Mouse (Mus musculus) kidney, embryonic 14.5 days (tissue): Measurements from ENCODE around the gene Hnrnpa3. TPM values are rescaled to one million over a fixed set of nuclear protein-coding genes. Genes with fewer than 3 reads are reported as not detected.

Experiments
- ATAC-seq: fragments of 200-750 bp; cut with Nextera tagmentation; 2 replicates; pipeline ENCODE4 v1.8.0; 2017; ENCODE audit warnings: moderate number of reproducible peaks, mild to moderate bottlenecking, moderate TSS enrichment, moderate library complexity; ENCODE audit not compliant: low FRiP score, low TSS enrichment
- H3K27ac ChIP-seq: fragments of 300-500 bp; sonication (generic); 2 replicates; pipeline ENCODE4 v1.5.1; 2014; ENCODE audit warnings: low read depth, mild to moderate bottlenecking, low read length, moderate library complexity, mixed read lengths
- H3K27me3 ChIP-seq: fragments of 300-500 bp; sonication (generic); 2 replicates; pipeline ENCODE4 v1.6.1; 2014; ENCODE audit warnings: mild to moderate bottlenecking, low read length; ENCODE audit not compliant: control insufficient read depth, insufficient read depth
- H3K36me3 ChIP-seq: fragments of 300-500 bp; sonication (generic); 2 replicates; pipeline ENCODE4 v1.6.1; 2014; ENCODE audit warnings: low read length, mixed read lengths; ENCODE audit not compliant: control insufficient read depth, insufficient read depth
- H3K4me1 ChIP-seq: fragments of 300-500 bp; sonication (generic); 2 replicates; pipeline ENCODE4 v1.6.1; 2014; ENCODE audit warnings: low read length, mixed read lengths; ENCODE audit not compliant: control insufficient read depth, insufficient read depth
- H3K4me2 ChIP-seq: fragments of 300-500 bp; sonication (generic); replicated peaks from 2 replicates; pipeline ENCODE4 v1.6.1; 2014; ENCODE audit warnings: low read depth, mild to moderate bottlenecking, low read length
- H3K4me3 ChIP-seq: fragments of 300-500 bp; sonication (generic); 2 replicates; pipeline ENCODE4 v1.5.1; 2014; ENCODE audit warnings: mild to moderate bottlenecking, low read length
- H3K9ac ChIP-seq: fragments of 300-500 bp; sonication (generic); 2 replicates; pipeline ENCODE4 v1.6.1; 2014; ENCODE audit warnings: low read depth, mild to moderate bottlenecking, low read length, moderate library complexity
- H3K9me3 ChIP-seq: fragments of 300-500 bp; sonication (generic); 2 replicates; pipeline ENCODE4 v1.6.1; 2016; ENCODE audit warnings: low read length; ENCODE audit not compliant: control insufficient read depth
- WGBS: fragments of 180-500 bp; shearing (Covaris S2); extraction: QIAGEN DNeasy Blood & Tissue Kit; methylation state at CpG from one replicate; pipeline ENCODE4 v1.1.7; 2014; 5-methylcytosine and 5-hydroxymethylcytosine counted together
- polyA plus RNA-seq: library from polyadenylated mRNA; unstranded; fragments of >200 nt; fragmentation: Nextera tagmentation; extraction: Ambion mirVana; gene quantifications from 2 replicates; pipeline ENCODE4 v1.2.1, GENCODE M21; 2014

The Hnrnpa3 gene
- polyA plus RNA-seq, 1 experiment from 2014 or later = 300 TPM

DNA sequence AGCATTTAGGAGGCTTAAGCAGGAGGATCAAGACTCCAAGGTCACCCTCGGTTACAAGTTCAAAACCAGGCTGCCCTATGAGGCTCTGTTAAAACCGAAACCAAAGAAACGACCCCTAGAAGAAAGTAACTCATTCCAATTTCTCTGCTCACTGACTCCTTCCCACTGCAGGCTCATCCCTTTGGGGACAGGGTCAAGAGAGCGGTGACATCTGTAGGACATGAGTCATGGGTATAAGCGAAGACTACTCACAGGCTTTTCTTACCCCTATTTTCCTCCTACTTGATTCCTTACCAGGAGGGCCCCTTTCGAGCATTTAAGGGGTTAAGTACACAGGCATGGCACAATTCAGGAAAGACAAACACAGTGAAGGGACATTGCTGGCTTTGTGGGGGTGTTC lies 15.1 kb upstream of the Hnrnpa3 start:
- Histone ChIP-seq H3K9me3 (no peaks in the 10 kb centered on the region), H3K36me3 (no peaks in the 10 kb centered on the region), H3K27me3 (no peaks in the 10 kb centered on the region), H3K4me2 (no peak overlapping the region), H3K4me1 (no peaks in the 10 kb centered on the region), H3K9ac (no peak overlapping the region), H3K27ac (no peak overlapping the region), H3K4me3 (no peak overlapping the region)
- WGBS = 80% methylated on average over 6 of the region's 6 CpGs
- ATAC-seq = no peak

DNA sequence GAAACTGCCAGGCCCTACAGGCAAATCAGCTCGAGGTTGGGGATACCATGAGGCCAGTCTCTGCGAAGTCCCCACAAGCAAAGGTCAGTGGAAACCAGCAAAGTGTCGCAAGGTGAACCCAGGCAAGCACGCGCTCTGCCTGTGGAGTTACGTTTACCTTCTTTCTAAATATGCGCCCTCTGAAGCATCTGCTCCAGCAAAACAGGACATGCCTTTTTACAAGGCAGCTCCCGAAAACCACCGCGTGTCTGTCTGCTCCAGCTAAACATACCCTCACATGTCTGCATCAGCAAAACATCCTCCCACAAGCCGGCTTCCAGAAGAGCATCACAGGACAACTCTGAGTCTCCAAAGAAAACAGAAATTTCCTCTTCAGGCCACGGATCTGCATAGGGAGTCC lies 13.8 kb upstream of the Hnrnpa3 start:
- Histone ChIP-seq H3K27ac (no peak overlapping the region), H3K27me3 (no peaks in the 10 kb centered on the region), H3K36me3 (no peaks in the 10 kb centered on the region), H3K4me1 (no peaks in the 10 kb centered on the region), H3K4me2 (no peak overlapping the region), H3K4me3 (no peak overlapping the region), H3K9me3 (no peaks in the 10 kb centered on the region), H3K9ac (no peak overlapping the region)
- WGBS = 88% methylated on average over 12 of the region's 12 CpGs
- no peak for ATAC-seq

DNA sequence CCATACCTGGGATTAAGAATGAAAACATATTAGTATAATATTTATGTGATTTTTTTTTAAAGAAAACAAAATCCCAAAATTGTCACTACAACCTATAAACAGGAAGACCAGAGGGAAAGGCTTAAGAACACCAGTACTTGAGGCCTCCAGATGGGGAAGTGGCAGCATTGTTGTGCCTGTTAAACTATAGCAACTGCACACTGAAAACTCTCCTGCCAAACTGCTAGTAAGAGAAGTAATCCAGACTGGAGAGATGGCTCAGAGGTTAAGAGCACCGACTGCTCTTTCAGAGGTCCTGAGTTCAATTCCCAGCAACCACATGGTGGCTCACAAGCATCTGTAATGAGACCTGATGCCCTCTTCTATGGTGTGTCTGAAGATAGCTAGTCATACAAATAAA lies 8.6 kb upstream of the Hnrnpa3 start:
- whole genome bisulfite sequencing = 89% methylated on average over 1 of the region's 1 CpGs
- H3K4me1 ChIP-seq = peaks cover 4% of the 10 kb centered on the region; the same call in 1 of the 2 replicates
- no peaks in the 10 kb centered on the region for H3K9me3 ChIP-seq
- H3K27ac ChIP-seq = no peak overlapping the region
- no peak overlapping the region for H3K4me3 ChIP-seq
- H3K4me2 ChIP-seq = no peak overlapping the region
- no peaks in the 10 kb centered on the region for H3K27me3 ChIP-seq
- H3K36me3 ChIP-seq = no peaks in the 10 kb centered on the region
- no peak overlapping the region for H3K9ac ChIP-seq
- ATAC-seq = no peak

DNA sequence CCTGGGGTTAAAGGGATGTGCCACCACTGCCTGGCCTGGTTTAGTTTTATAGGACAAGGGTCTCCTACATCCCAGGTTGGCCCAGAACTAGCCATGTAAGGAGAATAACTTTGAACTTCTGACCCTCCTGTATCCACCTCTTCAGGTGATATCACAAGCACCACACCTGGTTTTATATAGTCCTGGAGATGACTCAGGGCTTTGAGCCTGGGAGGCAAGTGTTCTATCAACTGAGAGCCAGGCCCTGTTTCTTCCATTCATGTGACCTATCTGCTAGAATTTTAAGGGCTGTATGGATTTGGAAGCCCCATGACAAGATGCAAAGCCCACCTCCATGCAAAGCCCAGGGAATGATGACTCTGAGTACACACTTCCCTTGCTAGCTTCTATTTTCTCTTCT lies 5.9 kb upstream of the Hnrnpa3 start:
- no peak overlapping the region for H3K9ac ChIP-seq
- no peak for ATAC-seq
- H3K9me3 ChIP-seq = no peaks in the 10 kb centered on the region
- H3K4me2 ChIP-seq = no peak overlapping the region
- no peak overlapping the region for H3K4me3 ChIP-seq
- H3K36me3 ChIP-seq = no peaks in the 10 kb centered on the region
- H3K27ac ChIP-seq = no peak overlapping the region
- H3K27me3 ChIP-seq = no peaks in the 10 kb centered on the region
- H3K4me1 ChIP-seq = peaks cover 10% of the 10 kb centered on the region

DNA sequence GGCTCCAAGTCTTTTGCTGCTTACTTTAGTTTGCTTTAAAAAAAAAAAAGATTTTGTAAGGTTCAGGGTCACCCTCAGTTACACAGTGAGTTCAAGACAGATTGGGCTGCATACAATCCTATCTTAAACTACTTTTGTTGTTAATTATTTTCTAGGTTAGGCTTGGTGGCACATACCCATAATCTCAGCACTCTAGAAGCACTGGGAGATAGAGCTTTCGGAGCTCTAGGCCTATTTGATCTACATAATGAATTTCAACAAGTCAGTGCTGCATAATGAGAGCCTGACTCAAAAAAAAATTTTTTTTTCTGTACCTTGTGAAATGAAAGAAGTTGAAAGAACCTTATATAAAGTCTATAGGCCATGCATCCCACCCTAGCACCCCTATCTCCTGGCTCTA lies 4.4 kb upstream of the Hnrnpa3 start:
- ATAC-seq = no peak
- H3K4me1 ChIP-seq = peaks cover 10% of the 10 kb centered on the region
- no peaks in the 10 kb centered on the region for H3K36me3 ChIP-seq
- H3K4me2 ChIP-seq = no peak overlapping the region
- H3K9me3 ChIP-seq = no peaks in the 10 kb centered on the region
- H3K4me3 ChIP-seq = no peak overlapping the region
- no peak overlapping the region for H3K27ac ChIP-seq
- H3K27me3 ChIP-seq = no peaks in the 10 kb centered on the region
- H3K9ac ChIP-seq = no peak overlapping the region
- WGBS = 63% methylated on average over 1 of the region's 1 CpGs

DNA sequence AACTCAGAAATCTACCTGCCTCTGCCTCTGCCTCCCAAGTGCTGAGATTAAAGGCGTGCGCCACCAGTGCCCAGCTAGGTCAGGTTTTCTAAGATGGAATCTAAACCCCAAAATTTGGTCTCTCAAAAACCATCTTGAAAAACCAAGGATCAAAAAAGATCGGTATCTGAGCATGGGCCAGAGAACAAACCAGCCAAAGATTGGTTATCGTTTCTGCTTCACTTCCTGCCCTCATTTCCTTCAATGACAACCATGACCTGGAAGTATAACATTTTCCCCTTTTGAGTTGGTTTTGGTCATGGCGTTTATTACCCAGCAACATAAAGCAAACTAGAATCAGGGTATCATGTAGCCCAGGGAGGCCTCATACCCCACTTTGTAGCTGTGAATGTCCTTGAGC lies 2.1 kb upstream of the Hnrnpa3 start:
- 89% methylated on average over 5 of the region's 5 CpGs for WGBS
- ATAC-seq = no peak
- Histone ChIP-seq H3K9me3 (no peaks in the 10 kb centered on the region), H3K4me2 (no peak overlapping the region), H3K4me1 (peaks cover 10% of the 10 kb centered on the region), H3K4me3 (no peak overlapping the region), H3K27ac (peak overlapping the region; percentile 99; the same call in 1 of the 2 replicates), H3K36me3 (peaks cover under 1% of the 10 kb centered on the region; the same call in 1 of the 2 replicates), H3K9ac (peak overlapping the region; percentile 90; the same call in 1 of the 2 replicates), H3K27me3 (no peaks in the 10 kb centered on the region)

DNA sequence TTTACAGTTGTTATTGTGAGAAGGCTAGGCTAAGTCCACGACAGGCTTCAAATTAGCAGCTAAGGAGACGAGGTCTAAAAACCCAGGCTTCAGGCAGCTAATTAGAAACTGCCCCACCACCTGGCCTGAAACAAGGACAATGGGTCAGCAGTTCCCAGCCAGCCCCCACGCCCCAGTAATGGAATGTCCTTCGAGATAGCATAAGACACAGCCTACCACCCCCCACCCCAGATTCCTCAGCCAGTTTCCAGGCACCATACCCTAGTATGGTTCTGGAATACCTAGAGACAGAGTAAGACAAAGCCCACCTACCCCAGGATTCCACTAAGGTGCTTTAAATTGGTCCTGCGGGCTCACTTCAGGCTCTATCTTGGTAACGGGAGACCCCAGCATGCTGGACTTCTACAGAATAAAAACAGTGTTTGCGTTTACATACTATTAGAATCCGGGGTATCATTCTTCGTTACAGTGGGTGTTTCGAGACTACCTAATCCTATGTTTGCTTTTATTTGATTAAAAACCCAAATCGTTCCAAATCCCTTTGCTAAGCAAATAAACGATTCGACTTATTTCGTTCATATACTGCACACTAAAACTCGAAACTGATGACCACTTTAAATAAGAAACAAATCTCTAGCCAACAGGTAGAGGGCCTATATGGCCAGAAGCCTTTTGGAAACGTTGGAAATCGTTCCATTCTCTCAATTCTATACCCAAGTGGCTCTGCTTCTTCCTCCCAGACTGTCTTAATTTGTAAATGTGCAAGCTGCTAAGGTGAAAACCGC lies 962 bp upstream of the Hnrnpa3 start:
- peaks cover 10% of the 10 kb centered on the region for H3K4me1 ChIP-seq
- peak overlapping the region; percentile 90 for H3K9ac ChIP-seq
- H3K9me3 ChIP-seq = no peaks in the 10 kb centered on the region
- H3K4me2 ChIP-seq = peak overlapping the region; percentile 79
- peaks cover 13% of the 10 kb centered on the region for H3K36me3 ChIP-seq
- H3K4me3 ChIP-seq = peak overlapping the region; percentile 60
- H3K27me3 ChIP-seq = no peaks in the 10 kb centered on the region
- 3% methylated on average over 18 of the region's 18 CpGs for WGBS
- ATAC-seq = peak; percentile 28
- H3K27ac ChIP-seq = peak overlapping the region; percentile 99

DNA sequence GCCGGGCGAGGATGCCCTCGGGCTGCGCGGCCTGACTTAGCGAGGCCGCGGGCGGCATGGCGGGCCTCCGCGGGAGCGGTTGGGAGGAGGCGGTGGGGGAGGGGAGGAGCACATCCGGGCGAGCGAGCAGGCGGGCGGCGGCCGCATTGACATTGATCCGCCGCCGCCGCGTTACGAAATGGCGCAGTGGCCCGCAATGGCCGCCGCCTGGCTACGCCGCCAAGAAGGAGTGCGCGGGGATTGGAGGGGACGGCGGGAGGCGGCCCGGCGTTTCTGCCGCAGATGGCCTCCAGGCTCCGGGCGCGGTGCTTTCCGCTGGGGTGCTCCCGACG lies 534 bp downstream of the Hnrnpa3 start:
- Histone ChIP-seq H3K4me2 (peak overlapping the region; percentile 80), H3K9ac (peak overlapping the region; percentile 100), H3K27ac (peak overlapping the region; percentile 98), H3K9me3 (no peaks in the 10 kb centered on the region), H3K4me3 (peak overlapping the region; percentile 75), H3K36me3 (peaks cover 28% of the 10 kb centered on the region), H3K27me3 (no peaks in the 10 kb centered on the region), H3K4me1 (peaks cover 10% of the 10 kb centered on the region)
- ATAC-seq = peak; percentile 73
- WGBS = under 1% methylated on average over 34 of the region's 47 CpGs

DNA sequence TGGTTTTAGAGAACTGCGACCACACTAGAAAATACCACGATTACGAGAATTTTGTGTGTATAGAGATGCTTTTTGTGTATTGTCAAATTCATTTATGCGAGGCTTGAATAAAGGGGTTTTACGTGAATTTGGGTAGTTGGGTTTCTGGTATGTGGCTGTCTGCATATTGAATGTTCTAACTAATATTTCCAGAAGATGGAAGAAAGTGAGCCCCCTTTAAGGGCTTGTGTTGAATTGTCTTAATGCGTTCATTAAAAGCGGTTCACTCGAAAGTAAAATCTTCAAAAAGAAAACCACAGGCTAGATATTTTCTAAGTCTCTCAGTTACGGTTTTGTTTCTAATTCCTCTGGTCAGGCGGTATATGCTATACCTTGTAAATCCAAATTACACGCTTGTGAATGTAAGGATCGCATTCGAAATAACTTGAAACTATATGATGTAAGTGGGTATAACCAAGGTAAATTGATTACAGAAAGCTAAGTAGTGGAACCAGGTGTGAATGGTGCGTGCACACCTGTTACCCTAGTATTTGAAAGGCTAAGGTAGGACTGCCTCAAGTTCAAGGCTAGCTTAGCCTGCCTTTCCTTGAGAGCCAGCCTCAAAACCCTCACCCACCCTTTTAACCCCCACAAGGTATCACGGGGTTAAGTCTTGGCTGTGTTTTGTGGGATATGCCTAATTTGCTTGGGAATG lies 1.3 kb downstream of the Hnrnpa3 start:
- peak overlapping the region; percentile 80 for H3K4me2 ChIP-seq

More for the DNA sequence above, 1.3 kb downstream of the Hnrnpa3 start:
- Histone ChIP-seq H3K9ac (peak overlapping the region; percentile 100), H3K9me3 (no peaks in the 10 kb centered on the region), H3K27me3 (no peaks in the 10 kb centered on the region), H3K36me3 (peaks cover 34% of the 10 kb centered on the region), H3K27ac (peak overlapping the region; percentile 98), H3K4me3 (peak overlapping the region; percentile 75), H3K4me1 (peaks cover 6% of the 10 kb centered on the region)
- WGBS = 2% methylated on average over 15 of the region's 15 CpGs
- ATAC-seq = no peak
